Mouse (Mus musculus): ENCODE measurements around the gene Zfpm1. TPM values are rescaled to one million over a fixed set of nuclear protein-coding genes. Genes with fewer than 3 reads are reported as not detected.

The Zfpm1 gene
- polyA plus RNA-seq, 1 experiment from 2014 or later: 2.9 TPM

DNA sequence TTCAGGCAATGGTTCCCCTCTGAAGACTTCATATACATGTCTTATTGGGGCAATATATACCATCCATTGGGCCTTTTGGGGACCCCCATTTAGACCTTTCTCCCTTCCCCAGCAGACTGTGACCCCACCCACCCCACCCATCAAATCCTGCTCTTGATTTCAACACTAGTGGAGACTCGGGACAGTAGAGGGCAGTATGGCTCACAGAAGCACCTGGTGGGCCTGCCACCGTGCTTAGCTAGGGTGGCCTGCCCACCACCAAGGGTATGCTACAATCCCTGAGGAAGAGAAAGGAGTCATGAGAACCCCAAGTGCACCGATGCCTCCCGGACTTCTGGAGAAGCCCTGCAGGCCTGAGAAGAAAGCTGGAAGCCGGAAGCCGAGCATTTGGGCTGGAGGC, 56.9 kb downstream of the Zfpm1 start:
- WGBS: 57% methylated on average over 6 of the region's 6 CpGs

DNA sequence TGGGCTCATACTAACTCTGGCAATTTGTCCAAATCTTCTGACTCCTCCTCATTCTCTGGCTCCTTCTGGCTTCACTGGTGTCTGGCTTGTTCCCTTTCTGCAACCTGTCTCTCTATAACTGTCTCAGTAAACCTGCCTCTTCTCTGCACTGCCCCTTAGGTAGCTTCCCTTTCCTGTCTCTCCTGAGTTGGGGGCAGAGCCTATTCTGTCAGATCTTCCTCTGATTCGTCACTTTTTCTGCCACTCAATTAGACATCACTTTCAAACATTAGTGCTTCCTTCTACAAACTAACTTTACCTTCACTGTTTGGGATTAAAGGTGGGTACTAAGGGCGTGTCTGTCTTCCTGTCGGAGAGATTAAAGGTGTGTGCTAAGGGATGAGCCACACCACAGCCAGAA, 58.8 kb downstream of the Zfpm1 start:
- 80% methylated on average over 3 of the region's 3 CpGs for whole genome bisulfite sequencing
- no peak for ATAC-seq (ENCODE audit: insufficient read depth)
- no peaks in the 10 kb centered on the region for H3K9me3 ChIP-seq (ENCODE audit: low read depth, low read length)
- H3K4me3 ChIP-seq (ENCODE audit: low read depth, low read length): no peak overlapping the region
- H3K36me3 ChIP-seq (ENCODE audit: insufficient read depth): 0 out of 2 replicates have a peak, but pooled peaks cover 17% of the 10 kb centered on the region
- no peak overlapping the region for H3K4me2 ChIP-seq
- no peak overlapping the region for H3K9ac ChIP-seq
- no peak for DNase-seq
- TF ChIP-seq CTCF (IDR thresholded peaks at IDR 0.05; ENCODE audit: low read depth): no peak
- H3K4me1 ChIP-seq (ENCODE audit: insufficient read depth): peaks cover 8% of the 10 kb centered on the region
- H3K27ac ChIP-seq (ENCODE audit: low read depth): no peak overlapping the region
- H3K27me3 ChIP-seq (ENCODE audit: insufficient read depth, low read length): peaks cover 49% of the 10 kb centered on the region

More for the DNA sequence above, 56.9 kb downstream of the Zfpm1 start:
- Histone ChIP-seq H3K36me3 (ENCODE audit: insufficient read depth) (peaks cover 33% of the 10 kb centered on the region; the same call in 1 of the 2 replicates), H3K9me3 (ENCODE audit: low read depth, low read length) (no peaks in the 10 kb centered on the region), H3K9ac (no peak overlapping the region), H3K27ac (ENCODE audit: low read depth) (no peak overlapping the region), H3K4me3 (ENCODE audit: low read depth, low read length) (no peak overlapping the region), H3K4me2 (no peak overlapping the region), H3K27me3 (ENCODE audit: insufficient read depth, low read length) (peaks cover 47% of the 10 kb centered on the region), H3K4me1 (ENCODE audit: insufficient read depth) (peaks cover 3% of the 10 kb centered on the region; the same call in 1 of the 2 replicates)
- DNase-seq (no peak), ATAC-seq (ENCODE audit: insufficient read depth) (no peak)
- TF ChIP-seq CTCF (IDR thresholded peaks at IDR 0.05; ENCODE audit: low read depth): no peak

DNA sequence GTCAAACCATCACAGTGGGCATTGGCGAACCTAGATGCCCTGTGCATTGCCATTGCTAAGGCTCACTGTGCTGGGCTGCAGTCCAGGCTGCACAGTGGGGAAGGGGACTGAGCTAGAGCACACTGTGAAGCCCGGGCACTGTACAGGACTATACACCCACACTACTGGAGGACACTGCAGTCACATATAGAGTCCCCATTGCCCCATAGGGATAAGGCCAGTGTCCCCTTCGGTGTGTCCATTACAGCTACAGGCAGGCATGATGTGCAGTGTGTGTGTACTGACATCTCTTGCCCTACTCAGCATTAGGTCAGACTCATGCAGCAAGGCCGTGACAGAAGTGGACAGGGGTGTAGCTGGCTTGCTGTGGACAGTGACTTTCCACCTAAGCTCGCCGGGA, 59.8 kb downstream of the Zfpm1 start:
- no peak overlapping the region for H3K4me3 ChIP-seq (ENCODE audit: low read depth, low read length)
- H3K27ac ChIP-seq (ENCODE audit: low read depth): no peak overlapping the region
- H3K4me1 ChIP-seq (ENCODE audit: insufficient read depth): peaks cover 8% of the 10 kb centered on the region
- ATAC-seq (ENCODE audit: insufficient read depth) (no peak), DNase-seq (no peak)
- no peak overlapping the region for H3K4me2 ChIP-seq
- whole genome bisulfite sequencing: 66% methylated on average over 6 of the region's 6 CpGs
- no peak for TF ChIP-seq CTCF (IDR thresholded peaks at IDR 0.05; ENCODE audit: low read depth)
- 0 out of 2 replicates have a peak, but pooled peaks cover 7% of the 10 kb centered on the region for H3K36me3 ChIP-seq (ENCODE audit: insufficient read depth)
- H3K9me3 ChIP-seq (ENCODE audit: low read depth, low read length): no peaks in the 10 kb centered on the region
- no peak overlapping the region for H3K9ac ChIP-seq
- H3K27me3 ChIP-seq (ENCODE audit: insufficient read depth, low read length): peaks cover 40% of the 10 kb centered on the region

DNA sequence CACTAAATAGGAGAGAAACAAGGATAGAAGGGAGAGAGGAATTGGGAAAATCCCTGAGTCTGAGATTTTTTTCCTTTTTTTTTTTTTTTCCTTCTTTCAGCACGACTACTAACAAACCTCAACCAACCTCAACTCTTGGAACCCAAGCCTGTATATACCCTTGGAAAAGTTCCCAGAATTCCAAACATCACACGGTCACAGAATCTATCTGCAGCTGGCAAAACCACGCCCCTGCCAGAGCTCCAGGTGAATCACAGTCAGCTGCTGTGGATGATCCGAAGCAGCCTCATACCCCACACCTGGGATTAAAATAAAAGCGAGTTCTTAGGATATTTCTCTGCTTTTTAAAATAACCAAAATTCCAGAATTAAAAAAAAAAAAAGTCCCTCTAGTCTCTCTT, 60.4 kb downstream of the Zfpm1 start:
- Histone ChIP-seq H3K27ac (ENCODE audit: low read depth) (no peak overlapping the region), H3K9me3 (ENCODE audit: low read depth, low read length) (no peaks in the 10 kb centered on the region), H3K9ac (no peak overlapping the region), H3K4me3 (ENCODE audit: low read depth, low read length) (no peak overlapping the region), H3K4me1 (ENCODE audit: insufficient read depth) (peaks cover 8% of the 10 kb centered on the region), H3K36me3 (ENCODE audit: insufficient read depth) (0 out of 2 replicates have a peak, but pooled peaks cover 6% of the 10 kb centered on the region), H3K27me3 (ENCODE audit: insufficient read depth, low read length) (peaks cover 34% of the 10 kb centered on the region), H3K4me2 (no peak overlapping the region)
- 29% methylated on average over 5 of the region's 5 CpGs for WGBS
- TF ChIP-seq CTCF (IDR thresholded peaks at IDR 0.05; ENCODE audit: low read depth): no peak
- DNase-seq (no peak), ATAC-seq (ENCODE audit: insufficient read depth) (no peak)

DNA sequence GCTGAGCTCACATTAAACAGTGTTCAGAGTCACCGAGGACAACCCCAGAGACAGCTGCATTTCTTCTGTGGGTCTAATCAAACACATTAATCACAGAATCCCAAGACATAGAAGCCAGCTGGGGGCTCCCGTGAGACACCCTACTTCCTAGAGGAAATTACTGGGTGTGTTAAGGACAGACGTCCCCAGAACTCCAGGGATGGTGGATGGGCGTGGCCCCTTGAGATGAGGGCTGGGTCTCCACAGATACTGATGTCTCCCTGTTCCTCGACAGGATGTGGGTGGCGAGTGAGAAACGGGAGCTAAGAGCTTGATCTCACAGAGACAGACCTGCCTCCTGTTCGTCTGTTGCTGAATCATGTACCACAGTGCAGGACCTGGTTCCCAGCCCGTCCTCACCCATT, 60.9 kb downstream of the Zfpm1 start:
- Histone ChIP-seq H3K4me3 (ENCODE audit: low read depth, low read length) (no peak overlapping the region), H3K27ac (ENCODE audit: low read depth) (no peak overlapping the region), H3K9ac (no peak overlapping the region), H3K4me2 (peak overlapping the region; percentile 64), H3K27me3 (ENCODE audit: insufficient read depth, low read length) (peaks cover 31% of the 10 kb centered on the region), H3K36me3 (ENCODE audit: insufficient read depth) (0 out of 2 replicates have a peak, but pooled peaks cover 2% of the 10 kb centered on the region), H3K4me1 (ENCODE audit: insufficient read depth) (peaks cover 8% of the 10 kb centered on the region), H3K9me3 (ENCODE audit: low read depth, low read length) (no peaks in the 10 kb centered on the region)
- TF ChIP-seq CTCF (IDR thresholded peaks at IDR 0.05; ENCODE audit: low read depth): no peak
- ATAC-seq (ENCODE audit: insufficient read depth) (no peak; the same call in 1 of the 2 replicates), DNase-seq (no peak)
- WGBS: 2% methylated on average over 9 of the region's 9 CpGs

DNA sequence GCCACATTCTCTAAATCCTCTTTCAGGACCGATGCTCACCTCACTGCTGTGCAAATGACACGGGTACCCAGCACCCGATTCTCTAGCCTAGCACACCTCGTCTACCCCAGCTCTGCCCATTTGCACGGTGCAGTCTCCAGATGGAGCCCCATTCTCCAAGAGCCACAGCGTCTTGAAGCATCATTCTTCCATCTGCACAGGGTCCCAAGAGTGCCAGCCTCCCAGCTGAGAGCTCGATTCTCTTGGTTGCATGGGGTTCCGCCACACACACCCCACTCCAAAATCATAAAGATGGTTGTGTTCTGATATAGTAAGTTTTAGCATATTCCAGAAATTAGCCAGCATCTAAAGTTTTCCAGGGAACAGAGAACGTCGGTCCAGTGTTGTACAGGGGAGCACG, 61.4 kb downstream of the Zfpm1 start:
- Histone ChIP-seq H3K4me2 (peak overlapping the region; percentile 64), H3K27me3 (ENCODE audit: insufficient read depth, low read length) (peaks cover 29% of the 10 kb centered on the region), H3K9ac (peak overlapping the region; percentile 36), H3K9me3 (ENCODE audit: low read depth, low read length) (no peaks in the 10 kb centered on the region), H3K36me3 (ENCODE audit: insufficient read depth) (no peaks in the 10 kb centered on the region), H3K4me1 (ENCODE audit: insufficient read depth) (peaks cover 8% of the 10 kb centered on the region), H3K4me3 (ENCODE audit: low read depth, low read length) (peak overlapping the region; percentile 30), H3K27ac (ENCODE audit: low read depth) (no peak overlapping the region)
- ATAC-seq (ENCODE audit: insufficient read depth): peak; percentile 15; the same call in 1 of the 2 replicates
- 7% methylated on average over 11 of the region's 11 CpGs for WGBS
- no peak for DNase-seq
- no peak for TF ChIP-seq CTCF (IDR thresholded peaks at IDR 0.05; ENCODE audit: low read depth)

DNA sequence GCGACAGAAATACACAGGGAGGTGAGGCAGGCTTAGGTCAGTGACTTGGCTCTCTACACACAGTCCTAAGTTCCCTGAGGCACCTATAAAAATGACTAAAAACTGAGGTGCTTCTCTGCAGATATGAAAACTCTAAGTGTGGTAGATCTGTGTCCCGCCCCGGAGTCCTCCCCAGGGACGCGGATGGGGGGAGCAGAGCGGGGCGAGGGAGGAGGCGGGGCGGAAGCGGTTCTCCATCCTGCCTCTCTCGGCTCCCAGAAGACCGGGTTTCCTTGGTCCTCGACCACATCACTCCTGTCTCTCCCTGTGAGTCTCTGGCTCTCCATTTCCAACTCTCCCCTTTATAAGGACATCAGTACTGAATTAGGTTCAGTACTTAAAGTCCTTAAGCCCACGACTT, 61.8 kb downstream of the Zfpm1 start:
- ATAC-seq (ENCODE audit: insufficient read depth) (peak; percentile 59; the same call in 1 of the 2 replicates), DNase-seq (peak; percentile 53)
- WGBS: under 1% methylated on average over 14 of the region's 14 CpGs
- H3K4me1 ChIP-seq (ENCODE audit: insufficient read depth): peaks cover 8% of the 10 kb centered on the region
- peak overlapping the region; percentile 30 for H3K4me3 ChIP-seq (ENCODE audit: low read depth, low read length)
- no peak overlapping the region for H3K27ac ChIP-seq (ENCODE audit: low read depth)
- TF ChIP-seq CTCF (IDR thresholded peaks at IDR 0.05; ENCODE audit: low read depth): no peak
- peak overlapping the region; percentile 64 for H3K4me2 ChIP-seq
- H3K27me3 ChIP-seq (ENCODE audit: insufficient read depth, low read length): peaks cover 29% of the 10 kb centered on the region
- H3K9me3 ChIP-seq (ENCODE audit: low read depth, low read length): no peaks in the 10 kb centered on the region
- no peaks in the 10 kb centered on the region for H3K36me3 ChIP-seq (ENCODE audit: insufficient read depth)
- H3K9ac ChIP-seq: peak overlapping the region; percentile 36

Data from lung, embryonic 14.5 days (tissue).